Comparison of ENCODE assay signal across 16 mouse cellular contexts in the genomic region with DNA sequence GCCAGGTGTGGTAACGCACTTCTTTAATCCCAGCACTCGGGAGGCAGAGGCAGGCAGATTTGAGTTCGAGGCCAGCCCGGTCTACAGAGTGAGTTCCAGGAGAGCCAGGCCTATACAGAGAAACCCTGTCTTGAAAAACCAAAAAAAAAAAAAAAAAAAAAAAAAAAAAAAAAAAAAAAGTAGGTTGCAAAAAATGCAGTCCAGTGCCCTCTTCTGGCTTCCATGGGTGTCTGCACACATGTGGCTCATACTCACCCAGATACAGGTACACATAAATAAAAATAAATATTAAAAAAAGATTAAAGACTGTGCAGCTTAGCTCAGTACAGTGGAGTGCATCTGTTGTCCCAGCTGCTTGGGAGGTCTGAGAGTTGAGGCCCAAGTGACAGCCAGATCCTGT. TPM values are rescaled to one million over a fixed set of nuclear protein-coding genes. Genes with fewer than 3 reads are reported as not detected.
DNase-seq lines count a peak whose midpoint lies in the region; ATAC-seq and TF ChIP-seq lines count a peak whose summit lies in the region.
"Not testable (repeated sequence)": the region's sequence is repeated elsewhere in the genome, so short reads cannot be mapped to it uniquely, and the experiment has no call there.
"Had no signal": no experiment of that assay in that cellular context is flagged by ENCODE, and none has a peak within 500 bp of the region (broad histone marks: within the 10 kb centered on the region; RNA-seq: fewer than 3 reads in every experiment).

No protein-coding gene starts in this region.

- not testable (repeated sequence) for H3K79me2 ChIP-seq in liver, adult 2 months (ENCODE audit: control insufficient read depth, insufficient read depth, low read length)

- H3K4me1 ChIP-seq in ES-E14 (ENCODE audit: control insufficient read depth in 2 of 2, insufficient read depth in 2 of 2, low read length in 2 of 2, poor library complexity in 1 of 2): peaks cover 15 to 20% of the 10 kb centered on the region in 2 experiments
- H3K4me1 ChIP-seq in hindbrain, embryonic 10.5 days (replicated peaks): peaks cover 29% of the 10 kb centered on the region
- H3K4me1 ChIP-seq in liver, adult 2 months (ENCODE audit: control insufficient read depth, insufficient read depth, low read length); midbrain, embryonic 11.5 days (ENCODE audit: control insufficient read depth, insufficient read depth, low read length); stomach, postnatal 0 days (replicated peaks; ENCODE audit: control insufficient read depth, insufficient read depth): not testable (repeated sequence)

- not testable (repeated sequence) for H3K4me2 ChIP-seq in midbrain, embryonic 11.5 days; stomach, postnatal 0 days (replicated peaks; ENCODE audit: low read depth)

- not testable (repeated sequence) for H3K4me3 ChIP-seq in ES-E14 (ENCODE audit: insufficient read depth in 1 of 2, low read depth in 1 of 2, low read length in 2 of 2, poor library complexity in 1 of 2, severe bottlenecking in 1 of 2); hindbrain, embryonic 10.5 days; liver, adult 2 months (ENCODE audit: insufficient read depth, low read depth, low read length); midbrain, embryonic 11.5 days (ENCODE audit: low read depth, low read length); stomach, postnatal 0 days (ENCODE audit: low read depth, low read length)

- TF ChIP-seq CTCF in liver, adult 2 months (IDR thresholded peaks at IDR 0.05; ENCODE audit: low read depth, low read length): peak; percentile 2; the same call in 1 of the 2 replicates
- TF ChIP-seq CTCF in stomach, postnatal 0 days (IDR thresholded peaks at IDR 0.05; ENCODE audit: low read depth): peak; percentile 29

- TF ChIP-seq POLR2A in liver, adult 2 months (IDR thresholded peaks at IDR 0.05; ENCODE audit: extremely low read depth, insufficient read depth, low read length): not testable (repeated sequence)

- peak overlapping the region; percentile 14; the same call in 1 of the 2 replicates for H3K27ac ChIP-seq in ES-E14 (ENCODE audit: insufficient read depth, low read depth, low read length, poor library complexity, severe bottlenecking)
- peak overlapping the region; percentile 87 for H3K27ac ChIP-seq in hindbrain, embryonic 10.5 days
- not testable (repeated sequence) for H3K27ac ChIP-seq in liver, adult 2 months (replicated peaks; ENCODE audit: insufficient read depth, low read depth, low read length); stomach, postnatal 0 days (replicated peaks)
- peak overlapping the region; percentile 95 for H3K27ac ChIP-seq in midbrain, embryonic 11.5 days (ENCODE audit: low read depth, low read length)

- not testable (repeated sequence) for ATAC-seq in midbrain, embryonic 11.5 days (ENCODE audit: low FRiP score); stomach, postnatal 0 days (ENCODE audit: low FRiP score, low TSS enrichment)

- in situ Hi-C loops in ES-E14 (cut with MboI; ENCODE audit: low sequenced_read_pairs in 2 of 2, unreplicated experiment in 2 of 2): not testable (repeated sequence)

- DNase-seq in 416B (ENCODE audit: low read depth) (peak; percentile 22), R1 (ENCODE audit: low read depth, low spot score) (peak; percentile 54)
- DNase-seq in ES-E14 (ENCODE audit: low read depth, low spot score); hindbrain, embryonic 10.5 days (ENCODE audit: low spot score); liver, adult 2 months (ENCODE audit: extremely low read depth, low read depth, low spot score); midbrain, embryonic 11.5 days (ENCODE audit: low spot score, missing footprints); stomach, postnatal 0 days (ENCODE audit: low spot score): not testable (repeated sequence)
- peak; percentile 18 for DNase-seq in induced T-regulatory cell, adult 2 months (ENCODE audit: low read depth)

- WGBS in hindbrain, embryonic 10.5 days: 96% methylated on average over 4 of the region's 4 CpGs
- WGBS in liver, adult 2 months: 93% methylated on average over 4 of the region's 4 CpGs
- WGBS in midbrain, embryonic 11.5 days: 91% methylated on average over 4 of the region's 4 CpGs
- WGBS in stomach, postnatal 0 days: 92% methylated on average over 4 of the region's 4 CpGs

- H3K9me3 ChIP-seq in ES-E14 (ENCODE audit: control insufficient read depth, insufficient read depth, low read depth, low read length); hindbrain, embryonic 10.5 days; midbrain, embryonic 11.5 days (ENCODE audit: control insufficient read depth, low read length); stomach, postnatal 0 days (ENCODE audit: control insufficient read depth, low read length): not testable (repeated sequence)

- H3K36me3 ChIP-seq in ES-E14 (ENCODE audit: control insufficient read depth, insufficient read depth, low read length, poor library complexity, severe bottlenecking); hindbrain, embryonic 10.5 days; liver, adult 2 months (ENCODE audit: control insufficient read depth, insufficient read depth, low read length); midbrain, embryonic 11.5 days (ENCODE audit: control insufficient read depth, insufficient read depth, low read length); stomach, postnatal 0 days (ENCODE audit: control insufficient read depth, insufficient read depth, low read length): not testable (repeated sequence)

- TF ChIP-seq EP300 in stomach, postnatal 0 days (optimal IDR thresholded peaks at IDR 0.05): not testable (repeated sequence)

- H3K9ac ChIP-seq in ES-E14 (ENCODE audit: insufficient read depth, low read depth, low read length, poor library complexity, severe bottlenecking); liver, adult 2 months (ENCODE audit: low read depth, low read length); midbrain, embryonic 11.5 days (ENCODE audit: low read length); stomach, postnatal 0 days (ENCODE audit: low read length): not testable (repeated sequence)

- not testable (repeated sequence) for H3K27me3 ChIP-seq in hindbrain, embryonic 10.5 days (ENCODE audit: insufficient read depth, poor library complexity, severe bottlenecking); liver, adult 2 months (ENCODE audit: control insufficient read depth, insufficient read depth, low read length); midbrain, embryonic 11.5 days (ENCODE audit: control insufficient read depth, insufficient read depth, low read length); stomach, postnatal 0 days (ENCODE audit: control insufficient read depth, insufficient read depth, low read length)

TF ChIP-seq in ES-E14, 5 proteins besides CTCF, POLR2A, EP300 and RAD21:
- TF ChIP-seq ZNF384 (IDR thresholded peaks at IDR 0.05; ENCODE audit: low read depth, low read length): peak; percentile 97
TF ChIP-seq in ES-E14: peak in this region for 1; not testable (repeated sequence) for 4.

RNA-seq across cellular contexts. Expression of gene Cdk5r2, which starts 31.1 kb away (rescaled TPM):
- total RNA-seq in ES-E14 (2012; rRNA removed): 0.26 and 0.54 TPM in 2 replicates
- 0.96 and 2.6 TPM in 2 replicates for polyA plus RNA-seq in hindbrain, embryonic 10.5 days (2016; fragmentation: Nextera tagmentation; extraction: Ambion mirVana)
- total RNA-seq in liver, adult 2 months (2014; rRNA removed): not detected in 2 replicates
- polyA plus RNA-seq in liver, adult 2 months (2012; rRNA removed): not detected in 2 replicates
- polyA plus RNA-seq in midbrain, embryonic 11.5 days (2014; fragmentation: Nextera tagmentation; extraction: Ambion mirVana): 5.7 and 5.8 TPM in 2 replicates
- polyA plus RNA-seq in stomach, postnatal 0 days (2015; fragmentation: Nextera tagmentation; extraction: Ambion mirVana): 0.12 and 0.19 TPM in 2 replicates
- total RNA-seq: common myeloid progenitor, adult 5-6 weeks; G1E; gastrocnemius, adult 2 months; heart, postnatal 36 days had no signal
- polyA plus RNA-seq: G1E; heart, embryonic 12.5 days; heart, embryonic 15.5 days; inflammation-experienced regulatory T-cells, adult 6 months had no signal

RNA-seq across cellular contexts. Expression of gene Wnt10a, which starts 32.3 kb away (rescaled TPM):
- total RNA-seq in ES-E14 (2012; rRNA removed): 0.42 and 1.5 TPM in 2 replicates
- polyA plus RNA-seq in hindbrain, embryonic 10.5 days (2016; fragmentation: Nextera tagmentation; extraction: Ambion mirVana): 0.87 and 1.6 TPM in 2 replicates
- total RNA-seq in liver, adult 2 months (2014; rRNA removed): 1.0 TPM in 1 of 2 replicates, not detected in the other
- polyA plus RNA-seq in liver, adult 2 months (2012; rRNA removed): not detected in 2 replicates
- polyA plus RNA-seq in midbrain, embryonic 11.5 days (2014; fragmentation: Nextera tagmentation; extraction: Ambion mirVana): 1.4 and 2.3 TPM in 2 replicates
- polyA plus RNA-seq in stomach, postnatal 0 days (2015; fragmentation: Nextera tagmentation; extraction: Ambion mirVana): 8.7 and 10.6 TPM in 2 replicates
- total RNA-seq: common myeloid progenitor, adult 5-6 weeks; heart, postnatal 10 days; heart, postnatal 36 days had no signal
- polyA plus RNA-seq: G1E; heart, embryonic 15.5 days had no signal

RNA-seq across cellular contexts. Expression of gene Wnt6, which starts 51.9 kb away (rescaled TPM):
- 2.6 and 2.8 TPM in 2 replicates for total RNA-seq in ES-E14 (2012; rRNA removed)
- 15.5 and 18.2 TPM in 2 replicates for polyA plus RNA-seq in hindbrain, embryonic 10.5 days (2016; fragmentation: Nextera tagmentation; extraction: Ambion mirVana)
- total RNA-seq in liver, adult 2 months (2014; rRNA removed): not detected in 2 replicates
- 0.05 and 0.28 TPM in 2 replicates for polyA plus RNA-seq in liver, adult 2 months (2012; rRNA removed)
- polyA plus RNA-seq in midbrain, embryonic 11.5 days (2014; fragmentation: Nextera tagmentation; extraction: Ambion mirVana): 3.3 and 3.4 TPM in 2 replicates
- 3.6 and 4.8 TPM in 2 replicates for polyA plus RNA-seq in stomach, postnatal 0 days (2015; fragmentation: Nextera tagmentation; extraction: Ambion mirVana)
- total RNA-seq: common myeloid progenitor, adult 5-6 weeks; G1E had no signal
- polyA plus RNA-seq: G1E; inflammation-experienced regulatory T-cells, adult 6 months had no signal
